Mouse (Mus musculus) liver, embryonic 14.5 days (tissue): ENCODE measurements around the gene Rngtt.

Source experiments
- CTCF ChIP-seq: IDR thresholded peaks from 2 replicates; pipeline ENCODE4 v1.5.1; 2016; ENCODE audit warnings: antibody characterized with exemption, low read depth, control low read depth
- EP300 ChIP-seq: IDR thresholded peaks from 2 replicates; pipeline ENCODE4 v1.6.1; 2016; ENCODE audit warnings: antibody characterized with exemption, low read depth

DNA sequence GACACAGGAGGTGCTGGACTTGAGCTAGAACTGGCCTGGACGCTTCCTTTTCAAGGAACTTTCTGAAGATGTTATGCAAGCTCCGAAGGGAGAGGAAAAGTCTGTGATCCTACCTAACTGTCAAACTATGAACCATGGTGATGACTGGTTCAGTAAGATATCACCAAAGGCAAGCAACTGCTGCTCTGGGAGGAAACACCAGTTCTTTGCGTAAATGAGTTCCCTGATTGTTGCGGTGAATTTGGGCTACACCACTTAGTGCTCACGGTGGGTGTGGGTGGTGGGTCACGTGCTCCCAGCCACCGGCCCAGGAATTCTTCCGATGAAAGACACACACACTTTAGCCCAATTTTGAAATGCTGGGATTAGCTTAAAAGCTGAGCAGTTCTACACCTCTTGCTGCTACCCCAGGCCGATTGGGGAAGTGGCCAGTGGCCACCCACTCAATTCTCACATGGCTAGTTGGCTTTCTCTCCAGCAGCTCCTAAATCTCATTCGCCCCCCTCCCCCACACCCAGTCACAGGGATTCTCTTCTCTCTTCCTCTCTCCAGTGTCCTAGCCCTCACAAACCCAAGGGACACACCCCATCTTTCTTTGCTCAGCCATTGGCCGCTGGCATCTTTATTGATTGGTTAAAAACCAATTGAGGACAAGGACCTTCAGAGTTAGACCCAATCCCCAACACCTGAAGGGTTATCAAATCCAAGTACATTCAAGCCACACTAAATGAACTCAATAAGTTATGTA, 45.0 kb upstream of the Rngtt start:
- TF ChIP-seq CTCF (no peak), EP300 (no peak)
